Mouse (Mus musculus) adrenal gland, postnatal 4 days (tissue): ENCODE measurements around the gene Ubqln1. TPM values are rescaled to one million over a fixed set of nuclear protein-coding genes. Genes with fewer than 3 reads are reported as not detected.

Source experiments
- DNase-seq, 2 experiments: peaks; one replicate each; pipeline ENCODE4 v3.0.0; 2021 to 2022; ENCODE audit warnings: low spot score in 2 of 2, mixed read lengths in 2 of 2
- total RNA-seq, 2 experiments: library from RNA; stranded (reverse); gene quantifications; 2 replicates each; pipeline ENCODE4 v1.2.3; 2021

The Ubqln1 gene
- total RNA-seq, 2 experiments from 2014 or later, result 91.1 to 93.4 TPM

GRCm38 (mm10) chr13:58202903-58203302 is 12.6 kb downstream of the Ubqln1 start:
- no peak for DNase-seq

- no peak for DNase-seq
These were observed 13.5 kb downstream of the Ubqln1 start for GRCm38 (mm10) chr13:58201908-58202307.

GRCm38 (mm10) chr13:58201343-58201742 is 14.1 kb downstream of the Ubqln1 start:
- DNase-seq, result no peak

GRCm38 (mm10) chr13:58197981-58198640 is 17.3 kb downstream of the Ubqln1 start:
- no peak for DNase-seq

GRCm38 (mm10) chr13:58197211-58197610 is 18.2 kb downstream of the Ubqln1 start:
- DNase-seq, result no peak

GRCm38 (mm10) chr13:58194908-58195307 is 20.5 kb downstream of the Ubqln1 start:
- DNase-seq, result no peak

GRCm38 (mm10) chr13:58193221-58193620 is 22.2 kb downstream of the Ubqln1 start:
- no peak for DNase-seq

- no peak for DNase-seq
These were observed 23.3 kb downstream of the Ubqln1 start for GRCm38 (mm10) chr13:58192146-58192545.

GRCm38 (mm10) chr13:58191516-58191915 is 23.9 kb downstream of the Ubqln1 start:
- no peak for DNase-seq

GRCm38 (mm10) chr13:58189473-58189872 is 26.0 kb downstream of the Ubqln1 start:
- no peak for DNase-seq

- DNase-seq, result peak; percentile 67 to 82
These were observed 27.0 kb downstream of the Ubqln1 start for GRCm38 (mm10) chr13:58188412-58188811.

- no peak for DNase-seq
These were observed 27.7 kb downstream of the Ubqln1 start for GRCm38 (mm10) chr13:58187751-58188150.

GRCm38 (mm10) chr13:58186281-58186680 is 29.2 kb downstream of the Ubqln1 start:
- no peak for DNase-seq

GRCm38 (mm10) chr13:58184111-58184510 is 31.3 kb downstream of the Ubqln1 start:
- DNase-seq, result no peak

GRCm38 (mm10) chr13:58181607-58182551 is 33.6 kb downstream of the Ubqln1 start:
- DNase-seq, result no peak

- peak; percentile 100 for DNase-seq
These were observed 37.8 kb downstream of the Ubqln1 start for GRCm38 (mm10) chr13:58177511-58178208.

GRCm38 (mm10) chr13:58176105-58176504 is 39.3 kb downstream of the Ubqln1 start:
- no peak for DNase-seq

- DNase-seq, result no peak
These were observed 47.3 kb downstream of the Ubqln1 start for GRCm38 (mm10) chr13:58168119-58168518.

- no peak for DNase-seq
These were observed 52.1 kb downstream of the Ubqln1 start for GRCm38 (mm10) chr13:58163343-58163742.

- no peak for DNase-seq
These were observed 54.7 kb downstream of the Ubqln1 start for GRCm38 (mm10) chr13:58160761-58161160.

GRCm38 (mm10) chr13:58158099-58158912 is 57.1 kb downstream of the Ubqln1 start:
- DNase-seq, result peak; percentile 58 to 79
